Mouse (Mus musculus) midbrain, embryonic 15.5 days (tissue): ENCODE results near the gene Gm21854. TPM values are rescaled to one million over a fixed set of nuclear protein-coding genes. Genes with fewer than 3 reads are reported as not detected.
"Not testable (repeated sequence)": the region's sequence is repeated elsewhere in the genome, so short reads cannot be mapped to it uniquely, and the experiment has no call there.

Source experiments
- ATAC-seq: fragments of 200-750 bp; cut with Nextera tagmentation; replicated peaks from 2 replicates; pipeline ENCODE4 v1.8.0; 2017; ENCODE audit warnings: moderate TSS enrichment
- H3K27ac ChIP-seq: fragments of 300-500 bp; sonication (generic); 2 replicates; pipeline ENCODE4 v1.5.1; 2015; ENCODE audit warnings: mild to moderate bottlenecking, inconsistent platforms
- H3K27me3 ChIP-seq: fragments of 300-500 bp; sonication (generic); replicated peaks from 2 replicates; pipeline ENCODE4 v1.6.1; 2015; ENCODE audit warnings: inconsistent platforms
- H3K36me3 ChIP-seq: fragments of 300-500 bp; sonication (generic); replicated peaks from 2 replicates; pipeline ENCODE4 v1.6.1; 2015; ENCODE audit warnings: inconsistent platforms
- H3K4me1 ChIP-seq: fragments of 300-500 bp; sonication (generic); 2 replicates; pipeline ENCODE4 v1.6.1; 2015; ENCODE audit warnings: inconsistent platforms
- H3K4me2 ChIP-seq: fragments of 300-500 bp; sonication (generic); 2 replicates; pipeline ENCODE4 v1.6.1; 2015; ENCODE audit warnings: inconsistent platforms, mild to moderate bottlenecking, moderate library complexity
- H3K4me3 ChIP-seq: fragments of 300-500 bp; sonication (generic); 2 replicates; pipeline ENCODE4 v1.5.1; 2015; ENCODE audit warnings: mild to moderate bottlenecking, inconsistent platforms
- H3K9ac ChIP-seq: fragments of 300-500 bp; sonication (generic); 2 replicates; pipeline ENCODE4 v1.6.1; 2015; ENCODE audit warnings: mild to moderate bottlenecking, inconsistent platforms
- H3K9me3 ChIP-seq: fragments of 300-500 bp; sonication (generic); 2 replicates; pipeline ENCODE4 v1.6.1; 2016; ENCODE audit warnings: inconsistent platforms
- polyA plus RNA-seq: library from polyadenylated mRNA; unstranded; fragments of >200 nt; fragmentation: Nextera tagmentation; extraction: Ambion mirVana; gene quantifications from 2 replicates; pipeline ENCODE4 v1.2.1, GENCODE M21; 2015

Gm21854 gene
- not detected in 2 replicates for polyA plus RNA-seq

- not testable (repeated sequence) for H3K36me3 ChIP-seq, H3K27me3 ChIP-seq, H3K4me2 ChIP-seq, H3K9ac ChIP-seq, ATAC-seq, H3K4me3 ChIP-seq, H3K9me3 ChIP-seq, H3K27ac ChIP-seq, H3K4me1 ChIP-seq
Measured at GRCm38 (mm10) chrY:5656686-5657085, at the start of gene Gm21854. TSS of gene Gm21854 (plus strand) at chrY:5656986.

Other genes with a start within 250 kb of the Gm21854 start
- not detected in 2 replicates for gene Gm20914, start 69.0 kb downstream of the Gm21854 start, polyA plus RNA-seq
- not detected in 2 replicates for gene Gm28171, start 136.4 kb downstream of the Gm21854 start, polyA plus RNA-seq